Mouse (Mus musculus): ENCODE results near the gene Tasp1. TPM values are rescaled to one million over a fixed set of nuclear protein-coding genes. Genes with fewer than 3 reads are reported as not detected.
"Not testable (repeated sequence)": the region's sequence is repeated elsewhere in the genome, so short reads cannot be mapped to it uniquely, and the experiment has no call there.

Tasp1 gene
- polyA plus RNA-seq, 1 experiment from 2014 or later: 18.2 TPM

DNA sequence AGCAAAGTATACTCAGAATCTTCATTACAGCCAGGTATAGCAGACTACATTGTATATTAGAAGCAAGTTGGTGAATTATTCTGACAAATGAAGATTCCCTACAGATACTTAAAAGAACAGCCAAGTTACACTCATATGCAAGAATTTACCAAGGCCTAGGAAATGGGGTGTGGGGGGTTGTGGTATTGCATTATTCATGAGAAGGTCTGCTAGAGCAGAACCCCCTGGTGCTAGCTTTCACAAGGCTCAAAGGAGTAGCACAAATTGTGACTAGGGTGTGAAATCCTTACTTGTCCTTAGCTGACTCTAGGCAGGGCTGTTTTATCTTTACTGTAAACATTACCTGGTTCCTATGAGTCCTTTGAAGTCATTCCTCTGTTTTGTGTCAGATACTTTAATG is 12.7 kb upstream of the Tasp1 start:
- not testable (repeated sequence) for H3K27ac ChIP-seq; H3K27me3 ChIP-seq (ENCODE audit: insufficient read depth, poor library complexity, severe bottlenecking); H3K4me1 ChIP-seq; DNase-seq (ENCODE audit: low spot score); H3K9me3 ChIP-seq; H3K4me3 ChIP-seq; H3K36me3 ChIP-seq

DNA sequence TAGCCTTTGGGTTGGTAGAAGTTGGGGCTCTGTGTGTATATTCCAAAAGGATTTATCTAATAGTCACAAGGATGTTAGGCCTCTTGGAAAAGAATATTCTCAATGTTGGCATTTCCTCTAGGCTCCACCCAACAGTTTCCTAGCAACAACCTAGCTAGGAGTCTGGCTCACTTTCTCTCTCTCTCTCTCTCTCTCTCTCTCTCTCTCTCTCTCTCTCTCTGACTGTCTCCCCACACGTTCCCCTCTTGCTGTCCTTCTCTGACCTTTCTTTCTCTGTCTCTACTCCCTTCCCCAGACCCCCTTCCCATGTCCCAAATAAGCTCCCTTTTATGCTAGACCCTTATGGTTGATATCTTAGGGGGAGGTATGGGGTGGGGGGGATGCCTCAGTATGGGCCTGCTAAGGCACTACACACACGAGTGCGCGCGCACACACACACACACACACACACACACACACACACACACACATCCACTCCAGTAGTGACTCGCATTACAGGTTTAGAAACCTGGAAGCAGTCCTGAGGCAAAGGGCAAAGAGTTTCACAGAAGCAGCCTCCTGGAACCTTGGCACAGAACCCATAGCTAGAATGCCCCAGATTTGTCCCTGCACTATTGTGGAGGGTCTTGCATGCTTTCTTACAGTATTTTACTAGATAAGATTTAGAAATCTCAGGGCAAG is 12.1 kb upstream of the Tasp1 start:
- no peaks in the 10 kb centered on the region for H3K9me3 ChIP-seq
- peaks cover 3% of the 10 kb centered on the region; the same call in 1 of the 2 replicates for H3K4me1 ChIP-seq
- no peak overlapping the region for H3K27ac ChIP-seq
- no peak for DNase-seq (ENCODE audit: low spot score)
- H3K27me3 ChIP-seq (ENCODE audit: insufficient read depth, poor library complexity, severe bottlenecking): no peaks in the 10 kb centered on the region
- H3K36me3 ChIP-seq: no peaks in the 10 kb centered on the region
- WGBS: 44% methylated on average over 6 of the region's 6 CpGs
- no peak overlapping the region for H3K4me3 ChIP-seq

DNA sequence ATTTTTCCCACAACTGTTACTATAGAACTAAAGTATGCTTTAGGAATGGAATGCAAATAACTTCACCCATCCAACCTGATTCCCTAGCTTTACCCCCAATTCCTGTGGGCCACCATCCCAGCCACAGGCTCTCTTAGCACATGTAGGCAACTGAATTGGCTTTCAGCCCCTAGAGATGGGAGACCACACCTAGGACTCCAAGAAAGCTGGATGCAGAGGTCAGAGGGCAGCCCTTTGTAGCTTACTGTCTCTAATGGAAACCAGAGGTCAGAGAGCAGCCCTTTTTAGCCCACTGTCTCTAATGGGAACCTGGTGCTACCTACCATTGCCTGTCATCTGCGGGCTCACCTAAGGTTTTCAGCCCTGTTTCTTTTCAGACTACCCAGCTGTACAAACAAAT is 10.9 kb upstream of the Tasp1 start:
- H3K27me3 ChIP-seq (ENCODE audit: insufficient read depth, poor library complexity, severe bottlenecking): no peaks in the 10 kb centered on the region
- H3K4me1 ChIP-seq: peaks cover 3% of the 10 kb centered on the region; the same call in 1 of the 2 replicates
- H3K9me3 ChIP-seq: no peaks in the 10 kb centered on the region
- no peak for DNase-seq (ENCODE audit: low spot score)
- H3K27ac ChIP-seq: no peak overlapping the region
- no peak overlapping the region for H3K4me3 ChIP-seq
- WGBS: 19% methylated on average over 1 of the region's 1 CpGs
- no peaks in the 10 kb centered on the region for H3K36me3 ChIP-seq

DNA sequence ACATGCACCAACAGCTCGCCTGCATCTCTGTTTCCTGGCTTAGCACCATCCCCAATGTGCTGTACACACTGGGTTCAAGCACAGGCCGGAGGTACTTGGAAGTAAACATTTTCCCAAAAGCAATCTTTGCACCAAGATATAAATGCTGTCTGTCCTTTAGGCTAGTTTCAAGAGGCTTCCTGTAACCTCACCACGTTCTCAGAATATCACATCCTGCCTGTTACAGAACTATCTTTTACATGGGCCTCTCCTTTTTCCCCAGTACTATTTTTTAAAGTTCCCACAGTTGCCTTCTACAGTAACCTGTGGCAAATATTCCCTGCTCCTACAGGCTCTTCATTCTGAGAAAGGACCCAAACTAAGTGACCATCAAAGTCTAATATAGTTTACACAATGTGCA is 8.5 kb upstream of the Tasp1 start:
- WGBS: 74% methylated on average over 3 of the region's 3 CpGs
- DNase-seq (ENCODE audit: low spot score): no peak
- H3K9me3 ChIP-seq: no peaks in the 10 kb centered on the region
- no peaks in the 10 kb centered on the region for H3K27me3 ChIP-seq (ENCODE audit: insufficient read depth, poor library complexity, severe bottlenecking)
- no peaks in the 10 kb centered on the region for H3K36me3 ChIP-seq
- H3K27ac ChIP-seq: no peak overlapping the region
- no peak overlapping the region for H3K4me3 ChIP-seq
- H3K4me1 ChIP-seq: peaks cover 3% of the 10 kb centered on the region; the same call in 1 of the 2 replicates

DNA sequence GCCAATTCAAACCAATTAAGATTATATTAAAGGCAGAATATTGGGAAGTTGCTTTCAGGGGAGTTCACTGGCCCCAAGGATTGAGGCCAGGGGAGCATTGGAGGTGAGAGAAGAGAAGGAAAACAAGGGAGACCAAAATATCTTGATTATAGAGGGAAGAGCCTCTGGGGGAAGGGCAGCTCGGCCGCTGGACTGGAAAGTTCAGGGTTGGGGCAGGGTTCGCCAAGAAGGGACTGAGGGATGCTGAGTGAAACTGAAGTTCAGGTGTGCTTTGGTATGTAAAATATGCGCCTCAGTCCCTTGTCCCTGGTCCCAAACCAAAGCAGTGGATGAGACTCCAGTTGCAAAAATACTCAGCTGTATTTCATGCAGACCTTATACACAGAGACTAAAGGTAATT is 911 bp upstream of the Tasp1 start:
- DNase-seq (ENCODE audit: low spot score): no peak
- H3K27me3 ChIP-seq (ENCODE audit: insufficient read depth, poor library complexity, severe bottlenecking): no peaks in the 10 kb centered on the region
- H3K27ac ChIP-seq: no peak overlapping the region
- H3K4me1 ChIP-seq: peaks cover 6% of the 10 kb centered on the region; the same call in 1 of the 2 replicates
- 0 out of 2 replicates have a peak, but pooled peaks cover 2% of the 10 kb centered on the region for H3K36me3 ChIP-seq
- H3K9me3 ChIP-seq: no peaks in the 10 kb centered on the region
- peak overlapping the region; percentile 93; the same call in 1 of the 2 replicates for H3K4me3 ChIP-seq
- 62% methylated on average over 4 of the region's 4 CpGs for WGBS

GRCm38 (mm10) chr2:140065676-140066075 is 929 bp downstream of the Tasp1 start:
- DNase-seq (ENCODE audit: low spot score): no peak
- Histone ChIP-seq H3K27ac (peak overlapping the region; percentile 96; the same call in 1 of the 2 replicates), H3K27me3 (ENCODE audit: insufficient read depth, poor library complexity, severe bottlenecking) (no peaks in the 10 kb centered on the region), H3K36me3 (0 out of 2 replicates have a peak, but pooled peaks cover 2% of the 10 kb centered on the region), H3K4me3 (peak overlapping the region; percentile 93), H3K4me1 (peaks cover 6% of the 10 kb centered on the region; the same call in 1 of the 2 replicates), H3K9me3 (no peaks in the 10 kb centered on the region)
- WGBS: 80% methylated on average over 8 of the region's 8 CpGs

GRCm38 (mm10) chr2:140061481-140061880 is 5.1 kb downstream of the Tasp1 start:
- no peaks in the 10 kb centered on the region for H3K27me3 ChIP-seq (ENCODE audit: insufficient read depth, poor library complexity, severe bottlenecking)
- DNase-seq (ENCODE audit: low spot score): no peak
- H3K4me1 ChIP-seq: no peaks in the 10 kb centered on the region
- H3K27ac ChIP-seq: no peak overlapping the region
- no peaks in the 10 kb centered on the region for H3K9me3 ChIP-seq
- H3K36me3 ChIP-seq: peaks cover 5% of the 10 kb centered on the region; the same call in 1 of the 2 replicates
- H3K4me3 ChIP-seq: no peak overlapping the region
- 78% methylated on average over 3 of the region's 3 CpGs for WGBS

DNA sequence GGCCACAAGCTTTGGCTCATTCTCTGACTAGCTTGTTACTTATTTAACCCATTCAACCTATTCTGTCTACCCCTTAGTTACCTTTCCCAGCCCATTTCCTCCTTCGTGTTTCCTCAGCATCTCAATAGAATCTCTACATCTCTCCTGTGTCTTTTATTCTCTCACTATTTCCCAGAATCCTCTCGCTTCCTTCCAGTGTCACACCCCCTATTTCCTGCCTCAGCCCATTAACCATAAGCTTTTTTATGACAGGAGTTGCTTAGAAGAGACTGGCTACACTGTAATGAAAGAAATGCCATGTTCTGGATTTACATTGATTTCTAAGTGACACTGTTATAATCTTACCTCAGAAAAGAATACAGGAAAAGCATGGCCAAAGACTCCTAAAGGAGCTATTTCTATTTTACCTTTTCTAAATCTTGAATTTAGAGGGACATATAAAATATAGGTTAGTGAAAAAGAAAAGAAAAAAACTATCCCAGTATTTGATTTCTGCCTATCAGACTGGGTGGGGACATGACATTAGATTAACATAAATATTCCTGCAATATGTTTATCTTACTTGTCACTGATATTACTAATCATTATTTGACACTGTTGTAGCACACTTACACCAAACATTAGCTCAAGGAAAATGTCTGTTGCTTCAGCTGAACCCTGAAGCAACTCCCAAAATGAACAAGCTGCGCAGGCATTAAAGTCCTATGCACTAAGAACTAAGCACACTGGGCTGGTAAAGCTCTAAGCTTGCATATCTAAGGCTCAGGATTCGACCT is 6.3 kb downstream of the Tasp1 start:
- 85% methylated on average over 4 of the region's 4 CpGs for WGBS
- DNase-seq (ENCODE audit: low spot score): no peak
- Histone ChIP-seq H3K27ac (no peak overlapping the region), H3K36me3 (peaks cover 11% of the 10 kb centered on the region), H3K9me3 (no peaks in the 10 kb centered on the region), H3K4me1 (no peaks in the 10 kb centered on the region), H3K4me3 (no peak overlapping the region), H3K27me3 (ENCODE audit: insufficient read depth, poor library complexity, severe bottlenecking) (no peaks in the 10 kb centered on the region)

- no peak for DNase-seq (ENCODE audit: low spot score)
- Histone ChIP-seq H3K4me3 (no peak overlapping the region), H3K27me3 (ENCODE audit: insufficient read depth, poor library complexity, severe bottlenecking) (no peaks in the 10 kb centered on the region), H3K4me1 (no peaks in the 10 kb centered on the region), H3K36me3 (peaks cover 9% of the 10 kb centered on the region), H3K9me3 (no peaks in the 10 kb centered on the region), H3K27ac (no peak overlapping the region)
- 91% methylated on average over 6 of the region's 6 CpGs for WGBS
Measured at GRCm38 (mm10) chr2:140058125-140058524, 8.5 kb downstream of the Tasp1 start.

- 84% methylated on average over 2 of the region's 2 CpGs for WGBS
- no peaks in the 10 kb centered on the region for H3K27me3 ChIP-seq (ENCODE audit: insufficient read depth, poor library complexity, severe bottlenecking)
- no peak overlapping the region for H3K27ac ChIP-seq
- DNase-seq (ENCODE audit: low spot score): no peak
- no peak overlapping the region for H3K4me3 ChIP-seq
- H3K4me1 ChIP-seq: no peaks in the 10 kb centered on the region
- peaks cover 39% of the 10 kb centered on the region for H3K36me3 ChIP-seq
- no peaks in the 10 kb centered on the region for H3K9me3 ChIP-seq
Measured at GRCm38 (mm10) chr2:140051607-140052126, 14.9 kb downstream of the Tasp1 start.

DNA sequence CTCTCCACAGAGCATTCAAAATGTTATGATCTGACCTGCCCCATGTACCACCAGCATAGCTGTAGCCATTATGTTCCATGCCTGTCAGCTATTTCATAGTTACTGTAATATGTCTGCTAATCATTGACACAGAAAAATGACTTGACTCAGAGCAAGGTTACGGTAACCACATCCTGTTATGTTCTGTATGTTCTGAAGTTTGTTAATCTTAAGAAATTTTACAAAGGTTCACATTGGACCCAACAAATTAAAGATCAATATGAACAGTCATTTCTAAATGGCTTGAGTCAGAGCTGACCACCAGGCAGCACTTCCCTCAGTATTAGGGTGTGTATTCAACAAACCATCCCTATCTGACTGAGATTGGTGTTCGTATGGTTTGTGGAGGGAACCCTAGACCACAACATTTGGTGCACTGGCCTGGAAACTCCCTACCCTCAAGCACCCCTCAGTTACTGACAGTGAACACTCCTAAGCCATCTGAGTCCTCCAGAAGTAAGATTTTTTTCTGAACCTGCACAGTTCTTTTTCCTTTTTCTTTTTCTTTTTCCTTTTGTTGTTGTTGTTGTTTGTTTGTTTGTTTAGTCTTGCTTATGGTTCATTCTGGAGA is 24.0 kb downstream of the Tasp1 start:
- H3K36me3 ChIP-seq: peaks cover 20% of the 10 kb centered on the region
- H3K27ac ChIP-seq: no peak overlapping the region
- H3K9me3 ChIP-seq: no peaks in the 10 kb centered on the region
- H3K4me3 ChIP-seq: no peak overlapping the region
- no peaks in the 10 kb centered on the region for H3K27me3 ChIP-seq (ENCODE audit: insufficient read depth, poor library complexity, severe bottlenecking)
- no peaks in the 10 kb centered on the region for H3K4me1 ChIP-seq
- DNase-seq (ENCODE audit: low spot score): no peak
- 86% methylated on average over 2 of the region's 2 CpGs for WGBS

GRCm38 (mm10) chr2:140042081-140042480 is 24.5 kb downstream of the Tasp1 start:
- H3K27me3 ChIP-seq (ENCODE audit: insufficient read depth, poor library complexity, severe bottlenecking): no peaks in the 10 kb centered on the region
- no peak overlapping the region for H3K27ac ChIP-seq
- H3K36me3 ChIP-seq: peaks cover 14% of the 10 kb centered on the region
- no peaks in the 10 kb centered on the region for H3K4me1 ChIP-seq
- 95% methylated on average over 10 of the region's 10 CpGs for WGBS
- H3K9me3 ChIP-seq: no peaks in the 10 kb centered on the region
- no peak for DNase-seq (ENCODE audit: low spot score)
- no peak overlapping the region for H3K4me3 ChIP-seq

GRCm38 (mm10) chr2:140037459-140037858 is 29.1 kb downstream of the Tasp1 start:
- no peaks in the 10 kb centered on the region for H3K9me3 ChIP-seq
- peaks cover 12% of the 10 kb centered on the region; the same call in 1 of the 2 replicates for H3K36me3 ChIP-seq
- DNase-seq (ENCODE audit: low spot score): no peak
- H3K4me3 ChIP-seq: no peak overlapping the region
- H3K4me1 ChIP-seq: no peaks in the 10 kb centered on the region
- 94% methylated on average over 2 of the region's 2 CpGs for WGBS
- no peak overlapping the region for H3K27ac ChIP-seq
- no peaks in the 10 kb centered on the region for H3K27me3 ChIP-seq (ENCODE audit: insufficient read depth, poor library complexity, severe bottlenecking)
